Mouse (Mus musculus) forebrain, embryonic 15.5 days (tissue): ENCODE results near the gene Ube2l3. TPM values are rescaled to one million over a fixed set of nuclear protein-coding genes. Genes with fewer than 3 reads are reported as not detected.
A peak's percentile ranks its signal among the peaks of the same experiment; 100 is the strongest.

Source experiments
- ATAC-seq: fragments of 200-750 bp; cut with Nextera tagmentation; replicated peaks from 2 replicates; pipeline ENCODE4 v1.8.0; 2017; ENCODE audit warnings: mild to moderate bottlenecking, moderate TSS enrichment, moderate library complexity
- H3K27ac ChIP-seq: fragments of 300-500 bp; sonication (generic); replicated peaks from 2 replicates; pipeline ENCODE4 v1.5.1; 2015; ENCODE audit warnings: mild to moderate bottlenecking, inconsistent platforms
- H3K27me3 ChIP-seq: fragments of 300-500 bp; sonication (generic); 2 replicates; pipeline ENCODE4 v1.6.1; 2015; ENCODE audit warnings: inconsistent platforms
- H3K36me3 ChIP-seq: fragments of 300-500 bp; sonication (generic); 2 replicates; pipeline ENCODE4 v1.6.1; 2015; ENCODE audit warnings: mild to moderate bottlenecking, inconsistent platforms
- H3K4me1 ChIP-seq: fragments of 300-500 bp; sonication (generic); 2 replicates; pipeline ENCODE4 v1.6.1; 2015; ENCODE audit warnings: inconsistent platforms
- H3K4me2 ChIP-seq: fragments of 300-500 bp; sonication (generic); replicated peaks from 2 replicates; pipeline ENCODE4 v1.6.1; 2015; ENCODE audit warnings: mild to moderate bottlenecking, inconsistent platforms
- H3K4me3 ChIP-seq: fragments of 300-500 bp; sonication (generic); 2 replicates; pipeline ENCODE4 v1.5.1; 2015; ENCODE audit warnings: mild to moderate bottlenecking, inconsistent platforms
- H3K9ac ChIP-seq: fragments of 300-500 bp; sonication (generic); replicated peaks from 2 replicates; pipeline ENCODE4 v1.6.1; 2015; ENCODE audit warnings: mild to moderate bottlenecking, inconsistent platforms
- H3K9me3 ChIP-seq: fragments of 300-500 bp; sonication (generic); 2 replicates; pipeline ENCODE4 v1.6.1; 2016; ENCODE audit warnings: inconsistent platforms
- WGBS: fragments of 180-500 bp; shearing (Covaris S2); methylation state at CpG from one replicate; pipeline ENCODE4 v1.1.7; 2015; ENCODE audit warnings: mixed read lengths; 5-methylcytosine and 5-hydroxymethylcytosine counted together
- polyA plus RNA-seq: library from polyadenylated mRNA; unstranded; fragments of >200 nt; fragmentation: Nextera tagmentation; extraction: Ambion mirVana; gene quantifications from 2 replicates; pipeline ENCODE4 v1.2.1, GENCODE M21; 2015

Ube2l3 gene
- polyA plus RNA-seq, 1 experiment from 2014 or later: 307 TPM

GRCm38 (mm10) chr16:17204990-17205389 is 2.5 kb upstream of the Ube2l3 start:
- 4% methylated on average over 6 of the region's 6 CpGs for WGBS
- no peaks in the 10 kb centered on the region for H3K9me3 ChIP-seq
- H3K9ac ChIP-seq: no peak overlapping the region
- no peaks in the 10 kb centered on the region for H3K36me3 ChIP-seq
- H3K27ac ChIP-seq: no peak overlapping the region
- no peak overlapping the region for H3K4me3 ChIP-seq
- ATAC-seq: no peak
- H3K4me1 ChIP-seq: peaks cover 22% of the 10 kb centered on the region
- H3K27me3 ChIP-seq: no peaks in the 10 kb centered on the region
- no peak overlapping the region for H3K4me2 ChIP-seq

- Histone ChIP-seq H3K4me1 (peaks cover 20% of the 10 kb centered on the region), H3K9me3 (no peaks in the 10 kb centered on the region), H3K27me3 (no peaks in the 10 kb centered on the region), H3K4me2 (no peak overlapping the region), H3K9ac (no peak overlapping the region), H3K36me3 (no peaks in the 10 kb centered on the region), H3K4me3 (no peak overlapping the region), H3K27ac (0 out of 2 replicates have a peak overlapping the region, but pooled peaks have one; percentile 2)
- WGBS: 65% methylated on average over 2 of the region's 2 CpGs
- peak; percentile 32; the same call in 1 of the 2 replicates for ATAC-seq
Observed at GRCm38 (mm10) chr16:17201977-17202376, 472 bp downstream of the Ube2l3 start.

DNA sequence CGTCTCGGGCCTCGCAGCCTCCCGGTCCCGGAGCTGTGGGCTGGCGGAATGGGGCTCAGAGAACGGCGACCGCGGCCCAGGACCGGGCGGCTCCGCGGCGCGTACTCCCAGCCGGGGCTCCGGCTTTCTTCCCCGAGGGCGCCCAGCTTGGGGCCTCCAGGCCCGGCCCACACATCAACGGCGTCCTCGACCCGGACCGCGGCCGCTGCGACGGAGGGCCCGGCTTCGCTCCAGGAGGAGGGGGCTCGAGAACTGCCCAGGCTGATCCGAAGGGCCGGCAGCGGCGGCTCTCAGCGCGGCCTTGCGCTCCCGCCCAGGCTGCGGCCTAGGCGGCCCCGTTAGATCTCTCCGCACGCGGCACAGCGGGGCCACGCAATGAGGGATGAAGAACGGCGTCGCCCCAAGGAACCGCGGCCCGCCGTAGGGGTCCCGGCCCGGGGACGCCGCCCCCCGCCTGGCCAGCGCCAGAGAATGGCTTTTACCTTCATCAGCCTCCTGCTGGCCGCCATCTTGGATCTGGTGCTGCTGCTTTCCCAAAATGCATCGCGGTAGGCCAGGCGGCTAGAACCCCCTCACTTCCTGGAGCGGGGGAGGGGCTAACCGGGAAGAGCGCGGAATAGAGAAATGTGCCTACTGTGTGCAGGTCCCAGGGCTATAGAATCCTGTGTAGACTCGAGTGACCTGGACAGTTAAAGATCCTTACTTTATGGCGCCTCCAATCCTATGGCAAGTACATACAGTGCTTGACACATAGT is 1.3 kb downstream of the Ube2l3 start:
- peak overlapping the region; percentile 99 for H3K9ac ChIP-seq
- no peaks in the 10 kb centered on the region for H3K36me3 ChIP-seq
- H3K4me3 ChIP-seq: peak overlapping the region; percentile 91
- peak; percentile 90 for ATAC-seq
- H3K4me1 ChIP-seq: peaks cover 20% of the 10 kb centered on the region
- peak overlapping the region; percentile 73 for H3K27ac ChIP-seq
- H3K9me3 ChIP-seq: no peaks in the 10 kb centered on the region
- peak overlapping the region; percentile 57 for H3K4me2 ChIP-seq
- WGBS: under 1% methylated on average over 71 of the region's 72 CpGs
- no peaks in the 10 kb centered on the region for H3K27me3 ChIP-seq

GRCm38 (mm10) chr16:17200121-17200952 is 2.1 kb downstream of the Ube2l3 start:
- 0 out of 2 replicates have a peak, but pooled peaks have one; percentile 9 for ATAC-seq
- peak overlapping the region; percentile 99 for H3K9ac ChIP-seq
- no peaks in the 10 kb centered on the region for H3K36me3 ChIP-seq
- H3K9me3 ChIP-seq: no peaks in the 10 kb centered on the region
- H3K27me3 ChIP-seq: no peaks in the 10 kb centered on the region
- peak overlapping the region; percentile 57 for H3K4me2 ChIP-seq
- peak overlapping the region; percentile 73 for H3K27ac ChIP-seq
- H3K4me1 ChIP-seq: peaks cover 20% of the 10 kb centered on the region
- WGBS: 7% methylated on average over 24 of the region's 24 CpGs
- H3K4me3 ChIP-seq: peak overlapping the region; percentile 91

GRCm38 (mm10) chr16:17193823-17194222 is 8.6 kb downstream of the Ube2l3 start:
- Histone ChIP-seq H3K27me3 (no peaks in the 10 kb centered on the region), H3K4me2 (no peak overlapping the region), H3K27ac (no peak overlapping the region), H3K4me1 (peaks cover 2% of the 10 kb centered on the region; the same call in 1 of the 2 replicates), H3K9me3 (no peaks in the 10 kb centered on the region), H3K36me3 (no peaks in the 10 kb centered on the region), H3K9ac (no peak overlapping the region), H3K4me3 (no peak overlapping the region)
- ATAC-seq: no peak
- WGBS: 90% methylated on average over 4 of the region's 4 CpGs

DNA sequence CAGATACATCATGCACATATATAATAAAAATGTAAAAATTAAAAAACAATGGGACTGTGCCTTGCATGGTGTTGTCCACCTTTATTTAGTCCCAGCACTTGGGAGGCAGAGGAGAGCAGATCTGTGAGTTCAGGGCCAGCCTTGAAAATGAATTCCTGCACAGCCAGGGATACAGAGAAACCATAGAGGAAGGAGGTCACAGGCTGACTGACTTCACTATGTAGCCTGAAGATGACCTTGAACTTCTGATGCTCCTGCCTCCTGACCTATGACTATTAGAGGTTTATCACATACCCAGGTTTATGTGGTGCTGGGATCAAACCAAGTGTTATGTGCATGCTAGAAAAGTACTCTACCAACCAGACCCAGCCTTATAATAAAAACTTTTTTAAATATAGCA is 17.0 kb downstream of the Ube2l3 start:
- ATAC-seq: no peak

GRCm38 (mm10) chr16:17183003-17183402 is 19.4 kb downstream of the Ube2l3 start:
- Histone ChIP-seq H3K4me1 (no peaks in the 10 kb centered on the region), H3K27me3 (no peaks in the 10 kb centered on the region), H3K4me2 (no peak overlapping the region), H3K36me3 (0 out of 2 replicates have a peak, but pooled peaks cover 3% of the 10 kb centered on the region), H3K9me3 (no peaks in the 10 kb centered on the region), H3K9ac (no peak overlapping the region), H3K27ac (no peak overlapping the region), H3K4me3 (no peak overlapping the region)
- no peak for ATAC-seq
- WGBS: 85% methylated on average over 3 of the region's 3 CpGs

More for the DNA sequence above, 17.0 kb downstream of the Ube2l3 start:
- Histone ChIP-seq H3K27me3 (no peaks in the 10 kb centered on the region), H3K4me2 (no peak overlapping the region), H3K4me1 (no peaks in the 10 kb centered on the region), H3K9me3 (no peaks in the 10 kb centered on the region), H3K4me3 (no peak overlapping the region), H3K9ac (no peak overlapping the region), H3K27ac (no peak overlapping the region), H3K36me3 (0 out of 2 replicates have a peak, but pooled peaks cover 3% of the 10 kb centered on the region)

- H3K4me1 ChIP-seq: no peaks in the 10 kb centered on the region
- no peaks in the 10 kb centered on the region for H3K9me3 ChIP-seq
- 0 out of 2 replicates have a peak, but pooled peaks cover 3% of the 10 kb centered on the region for H3K36me3 ChIP-seq
- no peaks in the 10 kb centered on the region for H3K27me3 ChIP-seq
- H3K4me3 ChIP-seq: no peak overlapping the region
- 88% methylated on average over 2 of the region's 2 CpGs for WGBS
- H3K4me2 ChIP-seq: no peak overlapping the region
- ATAC-seq: no peak
- H3K27ac ChIP-seq: no peak overlapping the region
- H3K9ac ChIP-seq: no peak overlapping the region
Observed at GRCm38 (mm10) chr16:17182136-17182535, 20.3 kb downstream of the Ube2l3 start.

- H3K27ac ChIP-seq: no peak overlapping the region
- 84% methylated on average over 4 of the region's 4 CpGs for WGBS
- no peaks in the 10 kb centered on the region for H3K4me1 ChIP-seq
- H3K9ac ChIP-seq: no peak overlapping the region
- no peak overlapping the region for H3K4me2 ChIP-seq
- H3K27me3 ChIP-seq: no peaks in the 10 kb centered on the region
- H3K4me3 ChIP-seq: no peak overlapping the region
- 0 out of 2 replicates have a peak, but pooled peaks cover 3% of the 10 kb centered on the region for H3K36me3 ChIP-seq
- no peak for ATAC-seq
- H3K9me3 ChIP-seq: no peaks in the 10 kb centered on the region
Observed at GRCm38 (mm10) chr16:17181382-17181781, 21.1 kb downstream of the Ube2l3 start.

DNA sequence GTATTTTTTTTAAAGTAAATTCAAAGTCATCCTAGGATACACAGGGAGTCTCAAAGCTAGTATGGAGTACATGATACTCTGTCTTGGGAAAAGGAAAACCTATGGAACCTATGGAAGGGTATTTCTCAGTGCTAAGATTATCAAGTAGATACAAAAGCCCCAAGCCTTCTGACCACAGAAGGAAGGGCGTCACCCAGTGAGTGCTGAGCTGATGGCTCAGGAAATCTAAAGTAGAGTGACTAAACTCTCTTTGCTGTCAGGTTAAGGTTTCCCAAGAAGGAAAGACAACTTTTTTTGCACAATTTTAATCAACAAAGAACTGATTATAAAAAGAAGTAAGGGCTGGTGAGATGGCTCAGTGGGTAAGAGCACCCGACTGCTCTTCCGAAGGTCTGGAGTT is 22.7 kb downstream of the Ube2l3 start:
- ATAC-seq: no peak
- Histone ChIP-seq H3K4me2 (no peak overlapping the region), H3K9ac (no peak overlapping the region), H3K36me3 (0 out of 2 replicates have a peak, but pooled peaks cover under 1% of the 10 kb centered on the region), H3K27me3 (no peaks in the 10 kb centered on the region), H3K4me1 (no peaks in the 10 kb centered on the region), H3K27ac (no peak overlapping the region), H3K4me3 (no peak overlapping the region), H3K9me3 (no peaks in the 10 kb centered on the region)
- WGBS: 95% methylated on average over 3 of the region's 3 CpGs

DNA sequence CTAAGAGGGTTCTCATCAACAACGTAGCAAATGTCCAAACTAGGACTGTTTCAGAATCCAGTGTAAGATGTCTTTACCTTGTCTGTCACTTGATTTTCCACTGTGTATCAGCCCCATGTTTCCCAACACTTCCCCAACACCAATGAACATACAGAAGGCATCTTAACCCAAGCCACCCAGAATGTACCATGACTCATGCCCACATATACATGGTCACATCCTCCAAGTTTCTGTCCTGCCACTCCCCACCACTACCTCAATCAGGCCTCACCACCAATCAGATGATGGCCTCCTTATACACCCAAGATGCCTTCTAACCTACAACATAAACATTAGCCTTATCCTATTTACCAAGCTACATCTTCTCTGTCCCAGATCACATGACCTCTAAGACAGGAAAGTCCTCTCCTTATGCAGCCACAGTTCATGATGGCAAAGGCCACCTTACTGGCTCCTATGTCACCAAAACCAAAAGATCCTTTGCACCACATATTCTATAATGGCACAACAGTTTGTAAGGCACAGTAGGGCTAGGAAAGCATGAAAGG is 24.8 kb downstream of the Ube2l3 start:
- H3K4me1 ChIP-seq: no peaks in the 10 kb centered on the region
- H3K9me3 ChIP-seq: no peaks in the 10 kb centered on the region
- H3K4me3 ChIP-seq: no peak overlapping the region
- H3K27me3 ChIP-seq: no peaks in the 10 kb centered on the region
- no peak overlapping the region for H3K4me2 ChIP-seq
- no peak for ATAC-seq
- H3K36me3 ChIP-seq: peaks cover 11% of the 10 kb centered on the region
- 96% methylated on average over 1 of the region's 1 CpGs for WGBS
- H3K9ac ChIP-seq: no peak overlapping the region
- no peak overlapping the region for H3K27ac ChIP-seq

DNA sequence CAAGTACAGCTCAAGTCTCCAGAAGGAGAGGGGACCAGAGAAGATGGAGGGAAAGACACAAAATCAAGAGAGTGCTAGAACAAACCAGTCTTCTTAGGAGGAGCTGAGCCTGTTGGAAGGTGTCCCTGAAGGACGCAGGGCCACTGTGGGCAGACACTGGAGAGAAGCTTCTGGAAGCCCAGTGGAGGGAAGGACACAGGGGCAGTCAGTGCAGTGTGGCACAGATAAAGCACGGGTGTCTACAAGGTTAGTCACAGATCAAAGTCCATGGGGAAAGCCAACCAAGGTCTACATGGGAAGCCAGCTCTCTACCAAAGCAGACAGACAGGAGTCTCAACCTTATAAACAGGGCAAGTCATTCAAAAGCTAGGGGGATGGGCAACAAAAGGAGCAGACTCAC is 26.7 kb downstream of the Ube2l3 start:
- H3K4me1 ChIP-seq: no peaks in the 10 kb centered on the region
- peaks cover 27% of the 10 kb centered on the region for H3K36me3 ChIP-seq
- 89% methylated on average over 2 of the region's 2 CpGs for WGBS
- no peaks in the 10 kb centered on the region for H3K27me3 ChIP-seq
- no peak overlapping the region for H3K27ac ChIP-seq
- no peak for ATAC-seq
- H3K9me3 ChIP-seq: no peaks in the 10 kb centered on the region
- no peak overlapping the region for H3K4me3 ChIP-seq
- H3K9ac ChIP-seq: no peak overlapping the region
- H3K4me2 ChIP-seq: no peak overlapping the region
